Mouse (Mus musculus) MEL (cell line): ENCODE data around the gene Angptl3. TPM values are rescaled to one million over a fixed set of nuclear protein-coding genes. Genes with fewer than 3 reads are reported as not detected.

Experiments used
- DNase-seq: peaks from one replicate; pipeline ENCODE4 v3.0.0; 2011; ENCODE audit warnings: low read depth, low spot score
- H3K27ac ChIP-seq: 2 replicates; pipeline ENCODE4 v1.5.1; 2012; ENCODE audit warnings: low read depth, mild to moderate bottlenecking, control low read depth, low read length, moderate library complexity; ENCODE audit not compliant: control insufficient read depth
- H3K27me3 ChIP-seq, 2 experiments: fragments of 150-350 bp in 1 of 2; sonication (generic) in 1 of 2; 2 replicates each; pipeline ENCODE4 v1.6.1; 2012; ENCODE audit warnings: low read length in 2 of 2, mild to moderate bottlenecking in 2 of 2, improper control_type of control experiment in 1 of 2, moderate library complexity in 1 of 2; ENCODE audit not compliant: insufficient read depth in 2 of 2, control insufficient read depth in 1 of 2
- H3K36me3 ChIP-seq, 2 experiments: 2 replicates each; pipeline ENCODE4 v1.6.1; 2012 to 2014; ENCODE audit warnings: low read length in 2 of 2, improper control_type of control experiment in 1 of 2, inconsistent platforms in 1 of 2, mild to moderate bottlenecking in 1 of 2; ENCODE audit not compliant: insufficient read depth in 2 of 2, control insufficient read depth in 1 of 2
- H3K4me1 ChIP-seq, 2 experiments: fragments of 150-350 bp in 1 of 2; sonication (generic) in 1 of 2; 2 replicates each; pipeline ENCODE4 v1.6.1; 2012; ENCODE audit warnings: low read length in 2 of 2, improper control_type of control experiment in 1 of 2, mild to moderate bottlenecking in 1 of 2; ENCODE audit not compliant: insufficient read depth in 2 of 2, control insufficient read depth in 1 of 2
- H3K4me3 ChIP-seq, 2 experiments: fragments of 150-350 bp in 1 of 2; sonication (generic) in 1 of 2; 2 replicates each; pipeline ENCODE4 v1.5.1; 2012; ENCODE audit warnings: low read depth in 2 of 2, low read length in 2 of 2, mild to moderate bottlenecking in 2 of 2, moderate library complexity in 2 of 2, control low read depth in 1 of 2, improper control_type of control experiment in 1 of 2; ENCODE audit not compliant: control insufficient read depth in 1 of 2, insufficient read depth in 1 of 2
- H3K79me2 ChIP-seq: 2 replicates; pipeline ENCODE4 v1.6.1; 2012; ENCODE audit warnings: mild to moderate bottlenecking, low read length, moderate library complexity; ENCODE audit not compliant: control insufficient read depth, poor library complexity, insufficient read depth
- H3K9ac ChIP-seq: 2 replicates; pipeline ENCODE4 v1.6.1; 2012; ENCODE audit warnings: low read depth, mild to moderate bottlenecking, control low read depth, low read length, moderate library complexity; ENCODE audit not compliant: control insufficient read depth, poor library complexity, severe bottlenecking
- H3K9me3 ChIP-seq: fragments of 150-350 bp; sonication (generic); replicated peaks from 2 replicates; pipeline ENCODE4 v1.6.1; 2012; ENCODE audit warnings: mild to moderate bottlenecking, low read length, improper control_type of control experiment, moderate library complexity; ENCODE audit not compliant: insufficient read depth
- BHLHE40 ChIP-seq: IDR thresholded peaks from 2 replicates; pipeline ENCODE4 v1.6.1; 2012; ENCODE audit warnings: low read depth, mild to moderate bottlenecking, inconsistent platforms, low read length, improper control_type of control experiment, borderline replicate concordance
- ELF1 ChIP-seq: IDR thresholded peaks from 2 replicates; pipeline ENCODE4 v1.6.1; 2014; ENCODE audit warnings: low read depth, mild to moderate bottlenecking, inconsistent platforms, low read length, improper control_type of control experiment, moderate library complexity
- GABPA ChIP-seq: IDR thresholded peaks from 2 replicates; pipeline ENCODE4 v1.6.1; 2012; ENCODE audit warnings: low read depth, mild to moderate bottlenecking, inconsistent platforms, low read length, improper control_type of control experiment, moderate library complexity
- HCFC1 ChIP-seq: IDR thresholded peaks from 2 replicates; pipeline ENCODE4 v1.6.1; 2012; ENCODE audit warnings: low read depth, mild to moderate bottlenecking, inconsistent platforms, low read length, improper control_type of control experiment, moderate library complexity
- JUND ChIP-seq: IDR thresholded peaks from 2 replicates; pipeline ENCODE4 v1.6.1; 2011; ENCODE audit warnings: low read depth, mild to moderate bottlenecking, improper control_type of control experiment, low read length
- KAT2A ChIP-seq: conservative IDR thresholded peaks from 2 replicates; pipeline ENCODE4 v1.6.1; 2012; ENCODE audit warnings: low read depth, low read length, improper control_type of control experiment, inconsistent platforms
- MAX ChIP-seq: IDR thresholded peaks from 2 replicates; pipeline ENCODE4 v1.6.1; 2011; ENCODE audit warnings: low read length, improper control_type of control experiment
- MXI1 ChIP-seq: IDR thresholded peaks from 2 replicates; pipeline ENCODE4 v1.6.1; 2011; ENCODE audit warnings: mild to moderate bottlenecking, low read depth, low read length, improper control_type of control experiment
- MYB ChIP-seq: IDR thresholded peaks from 2 replicates; pipeline ENCODE4 v1.6.1; 2011; ENCODE audit warnings: mild to moderate bottlenecking, low read depth, low read length, improper control_type of control experiment
- MYC ChIP-seq: IDR thresholded peaks from 2 replicates; pipeline ENCODE4 v1.6.1; 2011; ENCODE audit warnings: low read depth, mild to moderate bottlenecking, low read length, improper control_type of control experiment, moderate library complexity
- NELFE ChIP-seq: IDR thresholded peaks from 2 replicates; pipeline ENCODE4 v1.6.1; 2011; ENCODE audit warnings: low read depth, low read length, improper control_type of control experiment
- NRF1 ChIP-seq: IDR thresholded peaks from 2 replicates; pipeline ENCODE4 v1.6.1; 2014; ENCODE audit warnings: low read depth, mild to moderate bottlenecking, inconsistent platforms, low read length, improper control_type of control experiment, moderate library complexity; ENCODE audit not compliant: poor library complexity, insufficient read depth, severe bottlenecking
- POLR2A ChIP-seq, 2 experiments: IDR thresholded peaks; 2 replicates each; pipeline ENCODE4 v1.6.1; 2011 to 2012; ENCODE audit warnings: low read length in 2 of 2, mild to moderate bottlenecking in 2 of 2, control low read depth in 1 of 2, improper control_type of control experiment in 1 of 2, low read depth in 1 of 2, moderate library complexity in 1 of 2; ENCODE audit not compliant: control insufficient read depth in 1 of 2, insufficient read depth in 1 of 2, poor library complexity in 1 of 2
- POLR2AphosphoS2 ChIP-seq: IDR thresholded peaks from 2 replicates; pipeline ENCODE4 v1.6.1; 2011; ENCODE audit warnings: low read length, improper control_type of control experiment
- RAD21 ChIP-seq: IDR thresholded peaks from 2 replicates; pipeline ENCODE4 v1.6.1; 2011; ENCODE audit warnings: mild to moderate bottlenecking, low read depth, low read length, improper control_type of control experiment
- RCOR1 ChIP-seq: IDR thresholded peaks from 2 replicates; pipeline ENCODE4 v1.6.1; 2012; ENCODE audit warnings: low read depth, mild to moderate bottlenecking, inconsistent platforms, low read length, improper control_type of control experiment
- SIN3A ChIP-seq: IDR thresholded peaks from 2 replicates; pipeline ENCODE4 v1.6.1; 2012; ENCODE audit warnings: low read length, improper control_type of control experiment, inconsistent platforms
- TAL1 ChIP-seq: IDR thresholded peaks from 2 replicates; pipeline ENCODE4 v1.6.1; 2012; ENCODE audit warnings: mild to moderate bottlenecking, inconsistent platforms, low read length, moderate library complexity, mixed read lengths
- TCF12 ChIP-seq: IDR thresholded peaks from 2 replicates; pipeline ENCODE4 v1.6.1; 2014; ENCODE audit warnings: low read depth, mild to moderate bottlenecking, inconsistent platforms, low read length, improper control_type of control experiment, moderate library complexity
- UBTF ChIP-seq: IDR thresholded peaks from 2 replicates; pipeline ENCODE4 v1.6.1; 2012; ENCODE audit warnings: low read depth, mild to moderate bottlenecking, inconsistent platforms, low read length, improper control_type of control experiment, moderate library complexity, borderline replicate concordance; ENCODE audit not compliant: insufficient read depth
- USF1 ChIP-seq: IDR thresholded peaks from 2 replicates; pipeline ENCODE4 v1.6.1; 2014; ENCODE audit warnings: low read depth, mild to moderate bottlenecking, inconsistent platforms, low read length, improper control_type of control experiment, moderate library complexity
- USF2 ChIP-seq, 2 experiments: IDR thresholded peaks; 2 replicates each; pipeline ENCODE4 v1.6.1; 2011 to 2012; ENCODE audit warnings: improper control_type of control experiment in 2 of 2, low read length in 2 of 2, borderline replicate concordance in 1 of 2, inconsistent platforms in 1 of 2, low read depth in 1 of 2, mild to moderate bottlenecking in 1 of 2; ENCODE audit not compliant: insufficient read depth in 1 of 2
- ZKSCAN1 ChIP-seq: IDR thresholded peaks from 2 replicates; pipeline ENCODE4 v1.6.1; 2012; ENCODE audit warnings: low read depth, mild to moderate bottlenecking, inconsistent platforms, low read length, improper control_type of control experiment, moderate library complexity
- ZMIZ1 ChIP-seq: IDR thresholded peaks from 2 replicates; pipeline ENCODE4 v1.6.1; 2012; ENCODE audit warnings: low read depth, mild to moderate bottlenecking, inconsistent platforms, low read length, improper control_type of control experiment, moderate library complexity
- polyA plus RNA-seq, 2 experiments: library from polyadenylated mRNA; stranded (reverse) in 1 of 2; unstranded in 1 of 2; fragments of >175 nt in 1 of 2; fragments of >200 nt in 1 of 2; gene quantifications; 2 replicates each; pipeline versions ENCODE4 v1.2.1 to v1.2.4; 2012; ENCODE audit warnings: low replicate concordance in 2 of 2, low read depth in 1 of 2; ENCODE audit not compliant: insufficient read length in 2 of 2, insufficient read depth in 1 of 2, missing spikeins in 1 of 2
- total RNA-seq: library from RNA; depleted of rRNA; stranded (reverse); fragments of 300-350 nt; gene quantifications from 2 replicates; pipeline ENCODE4 v1.2.3, GENCODE M21; 2012

Gene Angptl3
- total and polyA plus RNA-seq, 3 experiments, result 0.04 to 0.12 TPM; not detected in 1

DNA sequence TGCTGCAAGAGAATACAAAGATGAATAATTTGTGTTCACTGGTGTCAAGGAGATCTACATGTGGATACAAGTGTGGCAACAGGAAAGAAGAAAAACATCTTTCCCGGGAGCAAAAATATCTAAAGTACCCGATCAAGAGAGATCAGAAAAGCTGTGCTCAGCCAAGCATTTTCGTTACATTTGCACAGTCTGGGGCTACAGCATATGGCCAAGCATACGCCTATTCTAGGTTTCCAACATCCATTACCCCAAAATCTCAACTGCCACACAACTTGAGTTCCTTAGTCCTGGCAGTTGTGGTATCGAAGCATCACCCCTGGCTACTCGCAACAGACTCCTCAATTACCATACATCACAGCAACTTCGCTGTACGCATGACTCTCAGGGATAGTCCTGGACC, 8.5 kb upstream of the Angptl3 start:
- TF ChIP-seq SIN3A (no peak), ZKSCAN1 (no peak), TAL1 (no peak), KAT2A (no peak), ELF1 (no peak), GABPA (no peak), USF1 (no peak), BHLHE40 (no peak), RAD21 (no peak), MXI1 (no peak), USF2 (IDR thresholded peaks at IDR 0.05; ENCODE audit: borderline replicate concordance in 1 of 2, insufficient read depth in 1 of 2, low read depth in 1 of 2, low read length in 2 of 2) (no peak), POLR2AphosphoS2 (no peak), MYB (no peak), MYC (no peak), ZMIZ1 (no peak), UBTF (no peak), NELFE (no peak)
- Histone ChIP-seq H3K79me2 (no peaks in the 10 kb centered on the region), H3K4me3 (no peak overlapping the region), H3K27ac (no peak overlapping the region), H3K27me3 (no peaks in the 10 kb centered on the region), H3K36me3 (no peaks in the 10 kb centered on the region), H3K9ac (no peak overlapping the region), H3K4me1 (no peaks in the 10 kb centered on the region), H3K9me3 (no peaks in the 10 kb centered on the region)
- DNase-seq, result no peak

DNA sequence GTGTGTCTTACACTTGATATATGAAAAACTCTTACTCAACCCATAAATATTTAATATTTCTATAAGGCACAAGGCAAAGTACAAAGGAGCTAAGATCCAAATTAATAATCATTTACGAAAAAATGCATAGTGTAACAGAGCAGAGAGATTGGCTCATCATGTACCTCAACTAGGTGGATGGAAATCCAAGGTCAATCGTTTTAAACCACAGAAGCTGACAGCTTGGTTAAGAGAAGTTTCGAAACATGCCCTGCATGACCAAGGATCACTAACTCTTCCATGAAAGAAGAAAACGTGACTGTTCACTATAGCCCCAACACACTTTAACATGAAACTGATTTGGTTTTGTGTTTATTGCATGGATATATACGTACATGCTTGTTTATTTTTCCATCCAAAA, 2.4 kb upstream of the Angptl3 start:
- Histone ChIP-seq H3K36me3 (no peaks in the 10 kb centered on the region), H3K9me3 (no peaks in the 10 kb centered on the region), H3K27me3 (no peaks in the 10 kb centered on the region), H3K4me3 (no peak overlapping the region), H3K79me2 (no peaks in the 10 kb centered on the region), H3K27ac (no peak overlapping the region), H3K4me1 (no peaks in the 10 kb centered on the region; a peak in 1 of 4 replicates), H3K9ac (no peak overlapping the region)
- DNase-seq, result no peak
- TF ChIP-seq NELFE (no peak), MAX (no peak), POLR2A (IDR thresholded peaks at IDR 0.05; ENCODE audit: control insufficient read depth in 1 of 2, insufficient read depth in 1 of 2, low read depth in 1 of 2, low read length in 2 of 2, poor library complexity in 1 of 2) (no peak), HCFC1 (no peak), JUND (no peak), NRF1 (no peak), BHLHE40 (no peak), MYB (no peak), TCF12 (no peak), RCOR1 (no peak), TAL1 (no peak)
